Mouse (Mus musculus): ENCODE data around the gene Spg11.

Spg11 gene

DNA sequence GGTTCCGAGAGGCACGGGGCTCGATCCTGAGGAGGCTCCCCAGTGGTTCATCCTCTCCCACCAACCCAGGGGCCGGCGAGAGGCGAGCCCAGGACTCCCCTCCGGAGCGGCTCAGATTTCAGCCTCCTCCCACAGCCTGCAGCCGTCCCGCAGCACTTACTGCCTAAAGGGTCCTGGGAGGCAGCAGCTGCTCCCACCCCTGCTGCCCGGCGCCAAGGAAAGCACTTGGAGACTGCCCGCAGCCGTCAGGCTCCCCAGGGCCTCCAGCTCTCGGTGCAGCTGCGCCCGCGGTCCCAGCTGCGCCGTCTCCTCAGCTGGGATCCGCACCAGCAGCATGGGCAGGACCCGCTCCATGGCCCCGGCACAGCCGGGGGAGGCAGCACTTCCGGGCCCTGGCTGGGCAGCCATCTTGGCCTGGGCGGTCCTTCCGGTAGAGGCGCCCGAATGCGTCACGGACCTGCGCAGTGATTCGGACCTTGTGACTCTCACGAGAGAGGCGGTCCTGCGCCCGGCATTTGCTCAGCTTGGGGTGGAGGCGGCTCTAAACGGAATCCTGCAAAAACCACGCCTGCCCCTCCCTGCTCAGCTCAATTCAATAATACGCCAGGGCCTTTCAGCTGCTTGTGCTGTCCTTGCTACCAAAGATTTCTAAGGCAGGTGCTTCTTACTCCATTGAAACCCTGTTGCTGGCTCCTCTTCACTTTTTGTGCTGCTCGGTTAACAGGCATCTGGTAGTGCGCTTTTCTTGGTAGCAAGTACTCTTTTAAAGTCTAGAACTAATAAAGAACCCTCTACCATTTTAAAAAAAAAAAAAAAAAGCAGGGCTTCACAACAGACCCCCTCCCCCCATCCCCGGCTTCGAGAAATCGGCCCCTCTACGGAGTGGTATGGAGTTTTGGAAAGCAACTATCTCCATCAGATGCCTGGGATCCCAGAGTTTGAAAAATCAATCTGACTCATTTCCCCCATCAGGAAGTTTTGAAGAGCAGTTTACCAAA, at the start of gene Spg11:
Gene Spg11, minus strand, starts transcription at position 426 of the 998 bp plus-strand sequence.
- DNase-seq = peak; percentile 98

DNA sequence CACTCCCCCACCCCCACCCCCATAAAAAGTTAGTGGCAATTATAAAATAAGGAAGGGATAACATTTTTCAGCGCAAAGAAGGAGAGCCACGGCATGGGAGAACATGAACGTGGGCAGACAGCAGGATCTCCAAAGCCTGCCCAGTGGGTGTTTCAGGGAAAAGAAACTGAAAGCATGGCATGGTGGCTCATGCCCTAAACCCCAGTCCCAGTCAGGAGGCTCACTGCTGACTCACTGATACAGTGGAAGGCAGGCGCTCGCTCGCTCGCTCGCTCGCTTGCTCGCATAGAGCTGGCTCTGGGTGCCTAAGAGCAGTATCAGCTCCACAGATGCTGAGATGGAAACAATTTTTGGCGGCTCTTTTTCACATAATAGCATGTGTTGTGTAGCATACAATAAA, 46.1 kb upstream of the Spg11 start:
- no peak for DNase-seq

DNA sequence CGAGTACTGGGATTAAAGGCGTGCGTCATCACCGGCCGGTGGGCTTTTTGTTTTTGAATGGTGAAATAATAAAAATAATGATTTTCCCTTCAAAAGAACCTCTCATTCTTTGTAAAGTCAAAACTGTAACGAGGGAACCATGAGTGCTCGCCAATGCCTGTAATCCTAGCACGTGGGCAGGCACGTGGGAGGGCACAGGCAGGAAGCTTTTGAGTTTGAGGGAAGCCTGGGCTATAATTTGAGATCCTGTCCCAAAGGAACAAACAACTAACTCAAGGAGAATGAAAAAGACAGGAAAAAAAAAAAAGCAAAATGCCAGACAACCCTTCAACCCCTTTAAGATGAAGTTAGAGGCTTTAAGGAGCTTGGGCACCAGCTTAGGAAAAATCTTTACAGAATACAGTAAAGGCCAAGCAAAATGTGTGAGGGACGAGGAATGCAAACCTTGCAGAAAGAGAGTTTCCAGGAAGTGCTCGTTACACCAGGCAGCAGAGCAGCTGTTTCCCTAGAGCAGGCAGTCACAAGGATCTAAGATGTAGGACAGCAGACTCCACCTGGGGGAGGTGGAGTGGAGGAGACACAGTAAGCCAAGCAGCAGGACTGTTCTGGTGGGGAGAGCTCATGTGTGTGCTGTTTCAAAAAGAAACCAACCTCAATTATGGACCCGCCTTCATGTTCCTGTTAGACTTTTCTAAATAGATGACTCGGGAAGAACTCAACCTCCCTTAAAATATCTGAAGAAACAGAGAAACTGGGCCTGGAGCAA, 45.4 kb upstream of the Spg11 start:
- no peak for DNase-seq

DNA sequence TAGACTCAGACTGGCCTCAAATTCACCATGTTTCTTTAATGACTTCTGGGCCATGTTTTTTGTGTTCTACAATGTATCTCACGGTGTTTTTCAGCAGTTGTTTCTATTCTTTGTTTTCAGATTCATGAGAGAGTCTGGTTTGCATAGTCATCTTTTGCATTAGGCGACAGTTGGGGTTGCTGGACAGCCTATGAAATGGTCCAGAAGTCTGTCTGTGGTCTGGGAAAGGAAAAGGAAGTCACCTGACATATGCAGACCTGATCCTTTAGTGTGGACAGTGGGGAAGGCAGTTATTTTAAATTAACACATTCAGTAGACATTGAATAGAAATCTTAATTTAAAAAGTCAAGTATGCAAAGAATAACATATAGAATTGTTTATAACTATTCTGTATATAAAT, 44.3 kb upstream of the Spg11 start:
- DNase-seq = no peak

DNA sequence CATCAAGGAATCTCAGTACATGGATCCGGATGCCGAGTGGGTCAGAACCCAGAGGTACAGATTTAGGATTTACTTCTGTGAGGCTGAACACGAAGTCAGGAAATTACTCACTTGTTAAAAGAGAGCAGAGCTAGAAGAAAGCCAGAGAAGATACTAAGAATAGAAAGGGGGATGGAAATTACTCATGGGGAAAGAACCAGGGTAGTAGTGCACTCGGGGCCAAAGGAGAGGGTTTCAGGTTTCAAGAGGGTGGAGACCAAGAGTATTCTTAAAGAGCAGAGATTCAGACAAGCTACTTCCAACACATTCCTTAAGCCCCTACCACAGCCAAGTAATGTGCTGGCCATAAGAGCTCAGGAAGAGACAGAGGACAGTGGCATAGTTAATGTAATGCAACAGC, 43.4 kb upstream of the Spg11 start:
- DNase-seq = no peak

DNA sequence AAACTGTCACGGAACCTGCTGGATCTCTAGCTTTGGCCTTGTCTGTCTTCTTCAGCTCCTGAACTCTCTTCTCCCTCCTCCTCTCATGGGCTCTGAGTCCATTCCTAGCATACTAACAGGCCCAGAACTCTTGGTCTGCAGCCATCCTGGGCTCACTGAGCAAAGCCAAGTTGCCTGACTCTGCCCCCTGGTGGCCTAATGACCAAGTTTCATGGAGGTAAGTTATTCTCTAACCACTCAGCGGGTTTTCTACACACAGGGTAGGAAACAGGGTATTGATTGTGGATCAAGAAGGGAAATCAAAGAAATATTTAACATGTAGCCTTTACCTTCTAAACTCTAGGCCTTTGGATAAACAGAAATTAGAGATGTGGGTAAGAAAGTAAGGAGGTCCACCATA, 42.5 kb upstream of the Spg11 start, which contains the start of gene Trim69:
Gene Trim69, plus strand, starts transcription at position 21 of the 400 bp plus-strand sequence.
- DNase-seq = peak; percentile 66

DNA sequence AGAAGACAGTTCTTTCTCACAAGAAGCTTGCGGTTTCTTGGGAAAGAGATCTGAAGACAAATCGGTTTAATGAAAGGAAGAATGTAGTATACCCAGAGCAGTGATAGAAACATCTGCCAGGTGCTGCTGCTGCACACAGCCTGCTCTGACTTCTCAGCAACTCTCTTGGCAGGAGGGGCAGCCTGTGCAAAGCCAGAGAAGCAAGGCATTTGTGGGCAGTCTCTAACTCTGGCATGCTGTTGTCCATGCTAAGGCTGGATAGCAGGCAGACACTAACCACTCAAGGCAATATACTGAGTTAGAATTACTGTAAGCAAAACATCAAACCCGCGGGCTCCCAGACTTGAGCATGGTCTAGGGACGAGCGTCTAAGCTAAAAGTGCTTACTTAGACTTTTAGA, 41.5 kb upstream of the Spg11 start:
- DNase-seq = no peak

DNA sequence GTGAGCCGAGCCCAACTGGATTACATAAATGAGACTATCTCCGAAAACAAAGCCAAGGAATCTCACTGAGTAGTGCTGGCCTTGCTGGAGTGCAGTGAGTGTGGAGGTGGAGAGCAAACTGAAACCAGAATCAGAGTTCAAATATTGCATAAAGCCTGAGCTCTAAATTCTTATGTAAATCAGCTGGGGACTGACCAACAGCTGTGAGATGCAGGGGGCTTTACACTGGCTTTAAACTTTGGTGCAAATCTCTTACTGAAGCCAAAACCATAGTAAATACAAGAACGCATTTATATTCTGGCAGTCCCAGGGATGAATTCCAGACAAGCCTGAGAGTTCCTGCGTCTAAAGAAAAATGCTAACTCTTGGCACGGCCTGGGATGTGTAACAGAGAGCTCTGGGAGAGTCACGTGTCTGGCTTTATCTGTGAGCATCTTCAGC, 40.2 kb upstream of the Spg11 start:
- DNase-seq = no peak

DNA sequence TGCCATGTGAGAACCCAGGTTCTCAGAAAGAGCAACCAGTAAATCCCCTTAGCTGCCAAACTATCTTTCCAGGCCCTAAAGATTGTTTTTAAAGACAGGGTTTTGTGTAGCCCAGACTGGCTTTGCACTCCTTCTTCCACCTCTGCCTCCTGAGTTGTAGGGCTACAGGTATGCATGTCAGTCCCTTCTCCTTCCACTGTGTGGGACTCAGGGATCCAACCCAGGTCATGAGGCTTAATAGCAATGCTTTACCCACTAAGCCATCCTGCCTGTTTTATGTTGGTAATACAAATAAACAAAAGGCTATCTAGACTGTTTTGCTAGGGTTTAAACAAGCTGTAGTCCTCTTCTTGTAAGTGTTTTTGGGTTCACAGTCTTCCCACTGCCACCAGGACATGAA, 39.4 kb upstream of the Spg11 start:
- DNase-seq = no peak

DNA sequence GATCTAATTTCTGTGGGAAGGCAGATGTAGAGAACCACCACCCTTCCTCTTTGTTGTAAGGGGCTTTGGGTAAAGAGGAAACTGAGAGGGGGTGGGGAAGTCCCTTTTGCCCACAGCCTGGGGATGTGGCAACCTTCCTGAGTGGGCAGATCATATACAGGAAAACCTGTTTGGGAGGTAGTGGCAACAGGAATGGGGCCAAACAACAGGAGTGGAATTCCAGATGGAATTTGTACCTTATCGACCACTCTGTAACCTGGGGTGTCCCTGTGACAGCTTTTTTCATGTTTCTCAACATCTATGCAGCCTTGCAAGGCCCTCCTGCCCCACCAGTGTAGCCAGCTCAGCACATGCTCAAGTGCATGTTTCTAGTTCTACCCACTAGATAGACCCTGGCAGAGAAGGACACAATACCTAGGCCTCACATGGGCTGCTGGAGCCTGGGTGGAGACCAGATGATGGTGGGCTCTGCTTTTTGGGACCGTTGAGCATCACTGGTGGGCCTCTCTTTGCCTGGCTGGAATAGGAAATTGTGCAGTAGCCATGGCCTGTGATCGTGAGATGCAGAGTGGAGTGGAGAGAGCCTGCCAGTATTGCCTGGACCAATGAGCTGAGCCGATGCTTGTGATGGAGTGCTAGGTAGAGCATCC, 38.0 kb upstream of the Spg11 start:
- DNase-seq = peak; percentile 54

DNA sequence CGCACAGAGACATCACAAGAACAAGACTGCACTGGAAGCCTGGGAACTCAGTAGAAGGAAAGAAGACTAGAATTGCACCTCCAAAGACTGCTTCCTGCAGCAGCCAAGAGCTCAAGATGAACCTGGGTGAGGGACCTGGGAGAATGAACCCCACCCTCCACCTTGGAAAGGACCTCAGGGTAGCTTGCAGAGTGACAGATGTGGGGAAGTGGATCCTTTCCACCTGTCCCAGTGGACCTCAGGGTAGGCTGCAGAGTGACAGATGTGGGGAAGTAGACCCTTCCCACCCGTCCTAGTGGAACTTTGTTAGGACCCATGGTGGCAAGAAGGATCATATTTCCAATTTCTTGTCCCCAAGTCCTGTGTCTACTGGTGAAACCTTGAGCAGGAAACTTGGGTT, 37.1 kb upstream of the Spg11 start:
- no peak for DNase-seq

DNA sequence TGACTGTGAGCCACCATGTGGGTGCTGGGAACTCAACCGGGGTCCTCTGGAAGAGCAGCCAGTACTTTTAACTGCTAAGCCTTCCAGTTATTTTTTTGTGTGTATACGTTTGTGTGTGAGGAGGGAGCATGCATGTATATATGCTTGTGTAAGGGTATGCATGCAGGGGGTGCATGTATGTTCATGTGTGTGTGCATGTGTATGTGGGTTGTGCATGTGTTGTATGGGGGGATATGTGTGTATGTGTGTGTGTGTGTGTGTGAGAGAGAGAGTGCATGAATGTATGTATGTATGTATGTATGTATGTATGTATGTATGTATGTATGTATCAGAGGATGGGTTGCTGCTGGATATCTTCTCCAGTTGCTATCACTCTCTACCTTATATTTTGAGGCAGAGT, 36.3 kb upstream of the Spg11 start:
- DNase-seq = no peak

DNA sequence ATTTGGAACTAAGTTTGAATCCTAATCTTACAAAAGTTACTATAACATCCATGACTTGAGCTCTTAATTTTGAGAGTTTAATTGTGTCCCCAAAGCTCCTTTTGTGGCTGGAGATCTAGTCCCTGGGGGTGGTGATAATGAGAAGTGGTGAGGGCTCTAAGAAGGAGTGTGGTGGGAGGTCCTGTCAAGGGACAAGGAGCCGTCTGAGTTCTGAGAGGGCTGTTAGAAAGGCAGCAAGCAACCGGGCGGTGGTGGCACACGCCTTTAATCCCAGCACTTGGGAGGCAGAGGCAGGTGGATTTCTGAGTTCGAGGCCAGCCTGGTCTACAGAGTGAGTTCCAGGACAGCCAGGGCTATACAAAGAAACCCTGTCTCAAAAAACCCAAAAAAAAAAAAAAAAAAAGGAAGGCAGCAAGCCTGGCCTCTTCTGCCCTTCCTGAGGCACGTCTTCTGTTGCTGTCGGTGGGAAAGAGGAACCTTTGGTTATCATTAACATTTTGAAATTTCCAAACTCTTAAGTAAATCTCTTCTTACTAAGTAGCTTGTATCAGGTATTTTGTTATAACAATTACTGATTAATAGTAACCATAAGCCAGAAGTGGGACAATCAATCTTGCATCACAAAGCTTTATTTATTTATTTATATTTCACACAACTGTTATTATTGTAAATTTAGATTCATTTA, 35.6 kb upstream of the Spg11 start:
- DNase-seq = no peak

DNA sequence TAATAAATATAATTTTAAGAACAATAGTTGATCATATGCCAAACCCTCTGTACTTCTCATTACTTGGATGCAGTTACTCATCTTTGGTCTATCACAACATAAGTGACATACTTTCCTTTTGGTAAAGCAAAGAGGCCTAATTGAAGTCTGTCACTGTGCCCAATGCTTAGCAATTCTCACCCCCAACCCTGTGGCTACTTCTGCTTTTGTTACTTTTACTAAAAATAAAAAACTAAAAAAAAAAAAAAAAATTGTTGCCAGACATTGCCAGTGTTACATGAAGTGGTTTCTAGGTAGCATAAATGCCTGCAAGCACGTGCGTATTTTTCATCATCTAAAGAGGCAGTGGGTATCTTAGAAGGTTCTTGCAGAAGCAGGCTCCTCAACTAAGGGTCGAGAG, 34.7 kb upstream of the Spg11 start:
- DNase-seq = no peak

DNA sequence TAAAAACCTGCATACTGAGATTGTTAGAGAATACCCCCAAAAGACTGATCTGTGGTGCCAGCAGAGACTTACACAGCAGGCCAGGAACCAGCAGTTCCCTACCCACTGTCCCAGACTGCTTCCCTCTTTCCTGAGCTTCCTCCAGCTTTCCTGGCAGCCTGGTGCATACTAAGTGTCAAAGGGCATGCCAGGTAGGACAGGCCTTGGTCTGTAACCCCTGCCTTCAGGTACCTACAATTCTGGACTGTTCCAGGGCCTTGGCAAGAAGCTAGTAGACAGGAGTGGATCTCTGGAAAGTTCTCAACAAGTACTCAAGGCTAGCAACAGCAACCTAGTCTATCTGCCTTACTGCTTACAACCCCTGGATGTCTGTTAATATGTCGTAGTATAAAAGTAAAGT, 33.0 kb upstream of the Spg11 start:
- no peak for DNase-seq

DNA sequence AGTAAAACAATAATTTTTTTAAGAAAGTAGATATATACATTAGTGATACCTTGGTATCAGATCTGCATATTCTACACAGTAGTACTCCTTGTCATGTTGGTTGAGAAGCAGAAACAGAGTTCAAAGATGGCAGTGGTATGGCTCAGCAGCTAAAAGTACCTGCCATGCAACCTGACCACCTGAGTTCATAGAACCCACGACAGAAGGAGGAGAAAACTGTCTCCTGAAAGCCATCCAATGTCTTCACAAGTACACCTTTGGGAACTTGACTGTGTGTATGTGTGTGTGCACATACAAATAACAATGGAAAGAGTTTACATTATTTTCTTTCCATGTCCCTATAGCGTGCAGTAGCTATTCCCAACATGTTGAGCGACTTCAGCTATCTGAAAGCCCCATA, 31.5 kb upstream of the Spg11 start:
- no peak for DNase-seq

DNA sequence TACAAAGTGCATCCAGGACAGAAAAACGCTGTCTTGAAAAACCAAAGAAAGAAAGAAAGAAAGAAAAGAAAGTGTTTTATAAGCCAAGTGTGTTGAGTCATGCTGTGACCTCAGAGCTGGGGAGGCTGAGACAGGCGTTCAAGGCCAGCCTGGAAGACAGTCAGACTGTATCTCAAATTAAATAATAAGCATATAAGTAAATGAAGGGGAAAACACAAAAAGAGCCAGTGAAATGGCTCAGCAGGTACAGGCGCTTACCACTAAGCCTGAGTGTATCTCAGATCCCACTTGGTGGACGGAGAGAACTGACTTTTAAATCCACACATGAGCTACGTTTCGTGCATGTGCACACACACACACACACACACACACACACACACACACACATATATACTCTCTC, 31.1 kb upstream of the Spg11 start:
- DNase-seq = no peak

DNA sequence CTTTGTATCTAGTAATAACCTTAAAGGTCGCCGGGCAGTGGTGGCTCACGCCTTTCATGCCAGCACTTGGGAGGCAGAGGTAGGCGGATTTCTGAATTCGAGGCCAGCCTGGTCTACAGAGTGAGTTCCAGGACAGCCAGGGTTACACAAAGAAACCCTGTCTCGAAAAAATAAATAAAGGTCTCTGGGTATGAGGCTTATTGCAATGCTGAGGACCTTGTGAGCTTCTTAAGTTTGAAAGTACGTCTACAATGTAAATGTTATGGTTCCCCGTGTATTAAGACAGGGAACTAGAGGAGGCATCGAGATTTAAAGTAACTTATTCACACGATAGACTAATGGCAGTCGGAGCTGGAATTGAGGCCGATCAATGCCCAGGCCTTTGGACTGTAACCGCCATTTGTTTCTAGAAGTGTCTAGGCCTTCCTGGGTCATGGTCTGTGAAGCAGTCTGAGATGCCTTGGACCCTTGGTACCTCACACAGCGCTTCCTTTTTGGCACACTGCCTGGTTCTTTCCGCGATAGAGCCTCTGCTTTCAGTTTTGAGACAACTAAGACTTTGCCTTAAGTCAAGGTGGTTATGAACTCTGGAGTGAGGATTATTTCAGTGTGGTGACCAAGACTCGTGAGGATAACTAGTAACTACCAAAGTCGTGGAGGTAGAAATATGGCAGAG, 30.2 kb upstream of the Spg11 start:
- peak; percentile 67 for DNase-seq

DNA sequence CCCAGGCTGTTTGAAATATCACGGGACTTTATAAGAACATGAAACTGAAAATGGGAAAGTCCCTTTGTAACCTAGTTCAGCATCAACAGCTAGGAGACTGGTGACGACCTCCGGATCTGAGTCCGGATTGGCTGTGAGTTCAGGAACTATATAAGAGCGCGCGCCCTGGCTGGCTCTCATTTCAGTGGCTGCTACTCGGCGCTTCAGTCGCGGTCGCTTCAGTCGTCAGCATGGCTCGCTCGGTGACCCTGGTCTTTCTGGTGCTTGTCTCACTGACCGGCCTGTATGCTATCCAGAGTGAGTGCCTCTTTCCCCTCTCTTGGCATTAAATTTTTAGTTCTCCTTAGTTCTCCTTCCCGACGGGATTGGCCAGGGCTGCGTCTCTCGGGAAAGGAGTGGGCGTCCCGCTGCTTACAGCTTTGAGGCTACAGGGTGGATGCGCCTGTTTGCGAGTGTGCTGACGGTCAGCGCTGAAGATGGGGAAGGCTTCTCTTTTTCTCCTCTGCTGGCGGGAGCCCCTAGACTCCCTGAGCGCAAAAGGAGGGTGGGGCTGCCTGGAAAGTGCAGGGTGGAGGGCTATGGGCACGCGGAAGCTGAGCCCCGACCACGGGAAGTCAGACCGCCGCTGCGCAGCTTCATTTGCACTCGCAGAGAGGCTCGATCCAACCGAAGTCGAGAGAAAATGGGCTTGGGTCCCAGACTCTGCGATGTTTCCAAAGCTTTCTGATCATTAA, 29.5 kb upstream of the Spg11 start, which contains the start of gene B2m:
Gene B2m, plus strand, starts transcription at position 179 of the 734 bp plus-strand sequence.
- peak; percentile 96 for DNase-seq

DNA sequence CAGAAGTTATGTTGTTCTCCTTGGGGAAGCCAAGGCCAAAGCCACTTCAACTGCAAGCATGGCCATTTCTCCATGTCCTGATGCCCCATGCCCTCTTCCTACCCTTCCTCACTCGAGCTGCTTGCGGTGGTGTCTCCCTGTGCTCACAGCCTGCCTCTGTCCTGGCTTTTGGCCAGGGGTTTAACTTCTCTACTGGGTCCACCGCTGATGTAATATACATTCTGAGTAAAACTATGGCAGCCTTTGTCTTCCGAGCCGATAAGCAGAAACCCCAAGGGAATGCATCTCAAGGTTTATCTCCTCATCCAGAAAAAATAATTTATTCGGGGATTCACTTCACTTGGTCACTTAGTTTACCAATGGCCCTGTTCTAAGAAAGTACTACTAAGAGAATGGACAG, 28.5 kb upstream of the Spg11 start:
- peak; percentile 63 for DNase-seq

DNA sequence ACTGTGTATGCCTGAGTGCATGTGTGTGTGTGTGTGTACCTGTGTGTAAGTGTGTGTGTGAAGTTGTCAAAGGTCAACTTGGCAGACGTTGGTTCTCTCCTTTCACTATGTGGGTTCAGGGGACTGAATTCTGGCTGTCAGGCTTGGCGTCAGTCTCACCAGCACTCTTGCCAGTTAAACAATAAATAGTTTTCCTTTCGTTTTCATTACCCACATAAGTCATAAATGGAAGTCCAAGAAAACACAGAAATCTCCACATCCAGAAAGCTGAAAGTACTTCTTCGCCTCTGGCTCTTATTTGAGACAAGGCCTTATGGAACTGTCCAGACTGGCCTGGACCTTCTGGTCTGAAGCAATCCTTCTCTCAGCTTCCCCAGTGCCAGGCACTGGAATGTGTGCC, 27.6 kb upstream of the Spg11 start:
- no peak for DNase-seq
